In the genomic region with DNA sequence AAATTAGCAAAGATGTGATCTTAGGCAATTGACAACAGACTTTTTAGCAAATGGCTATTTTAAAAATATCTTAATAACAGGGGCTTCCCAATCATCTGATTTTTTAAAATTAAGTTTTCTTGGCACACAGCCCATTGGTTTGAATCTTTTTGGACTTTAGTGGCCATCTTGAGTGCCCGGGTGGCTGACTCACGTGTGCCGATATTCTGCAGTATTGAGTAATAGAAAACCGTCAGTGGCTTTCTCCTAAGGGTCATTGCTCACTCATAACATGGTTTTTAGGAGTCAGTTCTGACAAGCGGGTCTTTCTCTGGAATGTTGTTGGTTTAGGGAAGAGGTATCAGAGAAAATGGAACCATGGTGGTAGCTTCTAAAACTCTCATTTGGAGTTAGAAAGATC, we compare ENCODE assay signal across 14 mouse cellular contexts. TPM values are rescaled to one million over a fixed set of nuclear protein-coding genes. Genes with fewer than 3 reads are reported as not detected.
DNase-seq lines count a peak whose midpoint lies in the region; ATAC-seq and TF ChIP-seq lines count a peak whose summit lies in the region.
"Had no signal": no experiment of that assay in that cellular context is flagged by ENCODE, and none has a peak within 500 bp of the region (broad histone marks: within the 10 kb centered on the region; RNA-seq: fewer than 3 reads in every experiment).

No protein-coding gene starts in this region.

- H3K4me1 ChIP-seq in liver, adult 2 months (ENCODE audit: control insufficient read depth, insufficient read depth, low read length): peaks cover 4% of the 10 kb centered on the region; the same call in 1 of the 2 replicates
- H3K4me1 ChIP-seq: forebrain, embryonic 10.5 days; heart, embryonic 12.5 days; hindbrain, embryonic 12.5 days had no signal

- H3K79me2 ChIP-seq in liver, adult 2 months (ENCODE audit: control insufficient read depth, insufficient read depth, low read length): no peaks in the 10 kb centered on the region

- in situ Hi-C loops in Patski (cut with MboI; ENCODE audit: low pct_unique_long_range_greater_than_20kb): loop anchor here (5.0 kb wide), 1 partner anchor 184 kb away; no protein-coding TSS in a partner anchor

- H3K9ac ChIP-seq in liver, adult 2 months (ENCODE audit: low read depth, low read length): no peak overlapping the region
- H3K9ac ChIP-seq: heart, embryonic 12.5 days; hindbrain, embryonic 12.5 days had no signal

- no peaks in the 10 kb centered on the region for H3K27me3 ChIP-seq in liver, adult 2 months (ENCODE audit: control insufficient read depth, insufficient read depth, low read length)
- H3K27me3 ChIP-seq in Patski: no peaks in the 10 kb centered on the region
- H3K27me3 ChIP-seq: heart, embryonic 12.5 days; hindbrain, embryonic 12.5 days had no signal

- H3K4me3 ChIP-seq in liver, adult 2 months (ENCODE audit: insufficient read depth, low read depth, low read length): 0 out of 2 replicates have a peak overlapping the region, but pooled peaks have one; percentile 17
- H3K4me3 ChIP-seq: erythroblast, embryonic 14.5 days; hindbrain, embryonic 12.5 days had no signal

- TF ChIP-seq CTCF in liver, adult 2 months (IDR thresholded peaks at IDR 0.05; ENCODE audit: low read depth, low read length): no peak
- no peak for TF ChIP-seq CTCF in Patski (IDR thresholded peaks at IDR 0.05)

- POLR2A ChIA-PET in Patski (lab: Charles Lee): no interaction called here

- CTCF ChIA-PET in Patski (lab: Charles Lee): interaction anchor here (0.9 to 2.0 kb wide), 10 partner anchors 8 to 57 kb away, joined by 3 to 7 read pairs (median 4); no protein-coding TSS in a partner anchor

- no peaks in the 10 kb centered on the region for H3K36me3 ChIP-seq in liver, adult 2 months (ENCODE audit: control insufficient read depth, insufficient read depth, low read length)
- H3K36me3 ChIP-seq: embryonic facial prominence, embryonic 13.5 days; forebrain, embryonic 10.5 days; heart, embryonic 12.5 days; hindbrain, embryonic 12.5 days had no signal

- peak; percentile 23 for DNase-seq in heart, adult 11 months
- no peak for DNase-seq in heart, adult 8-10 months (ENCODE audit: low spot score)
- DNase-seq in liver, adult 2 months (ENCODE audit: extremely low read depth, low read depth, low spot score): no peak
- DNase-seq in liver (no peak), 416B (ENCODE audit: low read depth) (peak; percentile 10), Patski (ENCODE audit: low read depth, low spot score) (no peak)
- DNase-seq in right cerebral cortex, postnatal 36 days (ENCODE audit: low spot score in 2 of 2): no peak
- no peak for DNase-seq in layer of hippocampus, postnatal 36 days

- peak; percentile 20 for ATAC-seq in Patski

- 42% methylated on average over 5 of the region's 5 CpGs for WGBS in liver, adult 2 months

- TF ChIP-seq POLR2A in liver, adult 2 months (IDR thresholded peaks at IDR 0.05; ENCODE audit: extremely low read depth, insufficient read depth, low read length): no peak

- no peak overlapping the region for H3K27ac ChIP-seq in liver, adult 2 months (replicated peaks; ENCODE audit: insufficient read depth, low read depth, low read length)
- H3K27ac ChIP-seq: embryonic facial prominence, embryonic 13.5 days; forebrain, embryonic 10.5 days; gastrocnemius, adult 2 months; hindbrain, embryonic 12.5 days had no signal

RNA-seq across cellular contexts. Expression of a gene that starts 58.8 kb away (rescaled TPM):
- 10 to 100 TPM; 12.5 to 30.7 (median 21.5) TPM for total RNA-seq in heart, adult 8-10 months (2022)
- total RNA-seq in liver, adult 2 months (2014; rRNA removed): 3.0 and 4.3 TPM in 2 replicates
- 2.7 and 3.3 TPM in 2 replicates for polyA plus RNA-seq in liver, adult 2 months (2012; rRNA removed)
- 12.7 TPM for polyA plus RNA-seq in Patski (2021)
- 10 to 100 TPM; 11.4 to 12.5 TPM for total RNA-seq in layer of hippocampus, postnatal 36 days (2021)

Comparison
In these comparisons a context has a peak if more than half of its experiments do, and no peak if none do; other contexts are left out.
1. DNase-seq: peak in heart, adult 11 months (single experiment) and 416B (single experiment); none in heart, adult 8-10 months (single experiment), liver, adult 2 months (single experiment), liver (single experiment), Patski (single experiment), right cerebral cortex, postnatal 36 days (0 of 2) and layer of hippocampus, postnatal 36 days (0 of 2).